Mouse (Mus musculus) hindbrain, embryonic 11.5 days (tissue): Measurements from ENCODE around the gene Ndufb8. TPM values are rescaled to one million over a fixed set of nuclear protein-coding genes. Genes with fewer than 3 reads are reported as not detected.

Source experiments
- ATAC-seq: fragments of 200-750 bp; cut with Nextera tagmentation; 2 replicates; pipeline ENCODE4 v1.8.0; 2017; ENCODE audit warnings: mild to moderate bottlenecking, moderate TSS enrichment, moderate library complexity; ENCODE audit not compliant: low FRiP score
- DNase-seq: peaks from one replicate; pipeline ENCODE4 v3.0.0-alpha.2; 2015; ENCODE audit warnings: low spot score
- H3K27ac ChIP-seq: fragments of 300-500 bp; sonication (generic); 2 replicates; pipeline ENCODE4 v1.5.1; 2014; ENCODE audit warnings: mild to moderate bottlenecking, low read depth, low read length
- H3K27me3 ChIP-seq: fragments of 300-500 bp; sonication (generic); 2 replicates; pipeline ENCODE4 v1.6.1; 2014; ENCODE audit warnings: mild to moderate bottlenecking, low read length, moderate library complexity, mixed read lengths; ENCODE audit not compliant: control insufficient read depth, insufficient read depth
- H3K36me3 ChIP-seq: fragments of 300-500 bp; sonication (generic); 2 replicates; pipeline ENCODE4 v1.6.1; 2014; ENCODE audit warnings: mild to moderate bottlenecking, low read length, moderate library complexity, mixed read lengths; ENCODE audit not compliant: control insufficient read depth, insufficient read depth
- H3K4me1 ChIP-seq: fragments of 300-500 bp; sonication (generic); replicated peaks from 2 replicates; pipeline ENCODE4 v1.6.1; 2014; ENCODE audit warnings: low read length, mixed read lengths; ENCODE audit not compliant: control insufficient read depth, insufficient read depth
- H3K4me2 ChIP-seq: fragments of 300-500 bp; sonication (generic); replicated peaks from 2 replicates; pipeline ENCODE4 v1.6.1; 2014; ENCODE audit warnings: mild to moderate bottlenecking, low read depth, low read length
- H3K4me3 ChIP-seq: fragments of 300-500 bp; sonication (generic); 2 replicates; pipeline ENCODE4 v1.5.1; 2014; ENCODE audit warnings: low read depth, low read length
- H3K9ac ChIP-seq: fragments of 300-500 bp; sonication (generic); 2 replicates; pipeline ENCODE4 v1.6.1; 2014; ENCODE audit warnings: low read depth, low read length
- H3K9me3 ChIP-seq: fragments of 300-500 bp; sonication (generic); 2 replicates; pipeline ENCODE4 v1.6.1; 2016; ENCODE audit warnings: low read length; ENCODE audit not compliant: control insufficient read depth
- WGBS: fragments of 180-500 bp; shearing (Covaris S2); extraction: QIAGEN DNeasy Blood & Tissue Kit; methylation state at CpG from one replicate; pipeline ENCODE4 v1.1.7; 2014; 5-methylcytosine and 5-hydroxymethylcytosine counted together
- polyA plus RNA-seq: library from polyadenylated mRNA; unstranded; fragments of >200 nt; fragmentation: Nextera tagmentation; extraction: Ambion mirVana; gene quantifications from 2 replicates; pipeline ENCODE4 v1.2.1, GENCODE M21; 2014

The Ndufb8 gene
- polyA plus RNA-seq, 1 experiment from 2014 or later = 463 TPM

GRCm38 (mm10) chr19:44511451-44512231, 43.6 kb downstream of the Ndufb8 start:
- Histone ChIP-seq H3K4me2 (peak overlapping the region; percentile 85), H3K9ac (peak overlapping the region; percentile 35), H3K4me3 (peak overlapping the region; percentile 43), H3K4me1 (peaks cover 15% of the 10 kb centered on the region), H3K27ac (no peak overlapping the region), H3K36me3 (no peaks in the 10 kb centered on the region), H3K9me3 (no peaks in the 10 kb centered on the region), H3K27me3 (peaks cover 87% of the 10 kb centered on the region)
- ATAC-seq (peak; percentile 34; the same call in 1 of the 2 replicates), DNase-seq (peak; percentile 72)
- under 1% methylated on average over 62 of the region's 66 CpGs for WGBS

DNA sequence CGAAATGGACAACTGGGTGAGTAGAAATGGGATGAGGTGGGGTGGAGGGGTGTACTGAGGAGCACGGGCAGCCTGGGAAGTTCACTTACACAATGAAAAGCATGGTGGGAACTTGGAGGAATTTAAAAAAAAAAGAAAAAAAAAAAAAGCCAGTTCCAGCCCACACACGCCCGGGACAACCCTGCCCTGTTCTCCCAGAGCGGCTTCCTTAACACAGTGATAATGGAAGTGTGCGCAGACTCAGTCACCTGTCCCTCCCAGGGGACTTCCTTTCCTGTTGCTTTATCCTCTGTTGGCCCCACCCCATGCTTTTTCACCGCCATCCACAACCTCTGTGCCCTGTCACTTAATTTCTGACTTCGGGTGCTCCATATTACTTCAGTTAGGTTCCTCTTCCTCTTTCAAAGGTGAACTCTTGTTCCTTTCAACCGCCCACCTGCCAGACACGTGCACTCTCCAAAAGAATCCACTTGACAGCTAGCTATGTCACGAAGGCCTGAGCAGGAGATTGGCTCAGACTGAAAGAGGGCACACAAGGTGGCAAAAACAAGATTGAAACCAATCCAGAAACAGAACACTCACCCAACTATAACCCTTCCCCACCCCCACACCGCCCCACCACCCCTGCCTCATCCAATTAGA, 44.6 kb downstream of the Ndufb8 start:
- Histone ChIP-seq H3K9me3 (no peaks in the 10 kb centered on the region), H3K4me1 (peaks cover 13% of the 10 kb centered on the region), H3K36me3 (no peaks in the 10 kb centered on the region), H3K27ac (no peak overlapping the region), H3K4me3 (peak overlapping the region; percentile 43), H3K27me3 (peaks cover 89% of the 10 kb centered on the region), H3K4me2 (peak overlapping the region; percentile 85; the same call in 1 of the 2 replicates), H3K9ac (no peak overlapping the region)
- peak; percentile 34 for DNase-seq
- 5% methylated on average over 12 of the region's 12 CpGs for WGBS
- no peak for ATAC-seq

- no peak overlapping the region for H3K9ac ChIP-seq
- no peak overlapping the region for H3K4me2 ChIP-seq
- H3K4me3 ChIP-seq = no peak overlapping the region
- DNase-seq (no peak), ATAC-seq (no peak)
- peaks cover 61% of the 10 kb centered on the region for H3K27me3 ChIP-seq
- H3K9me3 ChIP-seq = no peaks in the 10 kb centered on the region
- no peaks in the 10 kb centered on the region for H3K4me1 ChIP-seq
- WGBS = 81% methylated on average over 4 of the region's 4 CpGs
- H3K27ac ChIP-seq = no peak overlapping the region
- no peaks in the 10 kb centered on the region for H3K36me3 ChIP-seq
These were observed 52.5 kb downstream of the Ndufb8 start for GRCm38 (mm10) chr19:44502741-44503140.

GRCm38 (mm10) chr19:44501925-44502324, 53.3 kb downstream of the Ndufb8 start:
- DNase-seq = no peak
- H3K36me3 ChIP-seq = no peaks in the 10 kb centered on the region
- WGBS = 85% methylated on average over 6 of the region's 6 CpGs
- peaks cover 53% of the 10 kb centered on the region for H3K27me3 ChIP-seq
- no peak overlapping the region for H3K4me3 ChIP-seq
- no peak for ATAC-seq
- H3K9me3 ChIP-seq = no peaks in the 10 kb centered on the region
- no peaks in the 10 kb centered on the region for H3K4me1 ChIP-seq
- no peak overlapping the region for H3K27ac ChIP-seq
- no peak overlapping the region for H3K4me2 ChIP-seq
- no peak overlapping the region for H3K9ac ChIP-seq

- H3K4me1 ChIP-seq = no peaks in the 10 kb centered on the region
- no peak overlapping the region for H3K4me2 ChIP-seq
- H3K36me3 ChIP-seq = no peaks in the 10 kb centered on the region
- no peak overlapping the region for H3K9ac ChIP-seq
- DNase-seq (no peak), ATAC-seq (no peak)
- H3K27me3 ChIP-seq = peaks cover 51% of the 10 kb centered on the region
- no peak overlapping the region for H3K27ac ChIP-seq
- no peak overlapping the region for H3K4me3 ChIP-seq
- WGBS = 48% methylated on average over 5 of the region's 5 CpGs
- no peaks in the 10 kb centered on the region for H3K9me3 ChIP-seq
These were observed 55.0 kb downstream of the Ndufb8 start for GRCm38 (mm10) chr19:44500240-44500639.

DNA sequence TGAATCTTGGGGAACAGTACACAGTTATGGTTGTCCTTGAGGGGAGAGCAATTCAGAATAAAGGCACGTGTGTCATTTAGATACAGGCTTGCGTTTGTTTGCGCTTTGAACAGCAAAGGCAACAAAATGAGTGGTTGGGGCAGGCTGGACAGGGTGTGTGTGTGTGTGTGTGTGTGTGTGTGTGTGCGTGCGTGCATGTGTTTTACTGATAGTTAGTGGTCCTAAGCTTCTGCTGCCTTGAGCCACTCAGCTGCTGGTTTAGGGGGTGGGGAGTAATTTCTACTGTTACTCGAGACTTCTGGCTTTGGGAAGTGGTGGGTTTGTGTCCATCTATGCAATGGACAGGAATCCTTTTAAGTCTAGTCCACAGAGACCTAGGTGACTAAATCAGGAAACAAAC, 56.3 kb downstream of the Ndufb8 start:
- Histone ChIP-seq H3K4me1 (no peaks in the 10 kb centered on the region), H3K9ac (no peak overlapping the region), H3K4me3 (no peak overlapping the region), H3K9me3 (no peaks in the 10 kb centered on the region), H3K27me3 (peaks cover 54% of the 10 kb centered on the region), H3K27ac (no peak overlapping the region), H3K4me2 (no peak overlapping the region), H3K36me3 (no peaks in the 10 kb centered on the region)
- ATAC-seq (no peak), DNase-seq (no peak)
- WGBS = 72% methylated on average over 6 of the region's 6 CpGs

Other genes with a start within 250 kb of the Ndufb8 start
- gene Scd4, start 222.3 kb downstream of the Ndufb8 start, polyA plus RNA-seq = 0.06 TPM in 1 of 2 replicates, not detected in the other
- 11.2 and 11.8 TPM in 2 replicates for gene Scd1, start 147.6 kb downstream of the Ndufb8 start, polyA plus RNA-seq
- 0.54 and 0.66 TPM in 2 replicates for gene Wnt8b, start 62.0 kb downstream of the Ndufb8 start, polyA plus RNA-seq
- 0.13 and 0.22 TPM in 2 replicates for gene Sec31b, start 9.6 kb downstream of the Ndufb8 start, polyA plus RNA-seq
- gene Gm20538, start 2.6 kb downstream of the Ndufb8 start, polyA plus RNA-seq = not detected in 2 replicates
- 25.8 and 31.9 TPM in 2 replicates for gene Hif1an, start 7.4 kb upstream of the Ndufb8 start, polyA plus RNA-seq
- 9.3 and 11.1 TPM in 2 replicates for gene Pax2, start 200.6 kb upstream of the Ndufb8 start, polyA plus RNA-seq